8 mouse cellular contexts compared by ENCODE assay signal in genomic region chr8:120308131-120308530, GRCm38 (mm10).
DNase-seq lines count a peak whose midpoint lies in the region; ATAC-seq lines count a peak whose summit lies in the region.

No protein-coding gene starts in this region.

- peak overlapping the region; percentile 21; the same call in 1 of the 2 replicates for H3K27ac ChIP-seq in neural tube, embryonic 11.5 days (ENCODE audit: low read depth, low read length)
- H3K27ac ChIP-seq in midbrain, embryonic 12.5 days (replicated peaks) = peak overlapping the region; percentile 85

- H3K36me3 ChIP-seq in neural tube, embryonic 11.5 days (ENCODE audit: control insufficient read depth, insufficient read depth, low read length) = no peaks in the 10 kb centered on the region
- H3K36me3 ChIP-seq in midbrain, embryonic 12.5 days = no peaks in the 10 kb centered on the region

- H3K4me1 ChIP-seq in neural tube, embryonic 11.5 days (ENCODE audit: control insufficient read depth, insufficient read depth, low read length) = peaks cover 44% of the 10 kb centered on the region
- H3K4me1 ChIP-seq in midbrain, embryonic 12.5 days = peaks cover 81% of the 10 kb centered on the region

- 33% methylated on average over 8 of the region's 8 CpGs for WGBS in neural tube, embryonic 11.5 days
- WGBS in midbrain, embryonic 12.5 days = 30% methylated on average over 8 of the region's 8 CpGs

- no peak overlapping the region for H3K4me3 ChIP-seq in neural tube, embryonic 11.5 days (ENCODE audit: low read depth, low read length)
- H3K4me3 ChIP-seq in midbrain, embryonic 12.5 days = no peak overlapping the region

- H3K27me3 ChIP-seq in neural tube, embryonic 11.5 days (ENCODE audit: control insufficient read depth, insufficient read depth, low read length) = no peaks in the 10 kb centered on the region
- peaks cover 77% of the 10 kb centered on the region for H3K27me3 ChIP-seq in midbrain, embryonic 12.5 days

- H3K9ac ChIP-seq in neural tube, embryonic 11.5 days (ENCODE audit: low read length) = no peak overlapping the region
- H3K9ac ChIP-seq in midbrain, embryonic 12.5 days (replicated peaks) = no peak overlapping the region

- H3K4me2 ChIP-seq in neural tube, embryonic 11.5 days (ENCODE audit: low read depth) = no peak overlapping the region
- H3K4me2 ChIP-seq in midbrain, embryonic 12.5 days (replicated peaks) = no peak overlapping the region

- ATAC-seq in cerebellum, adult (ENCODE audit: insufficient number of reproducible peaks, low FRiP score, low TSS enrichment) = peak; percentile 6; the same call in 1 of the 2 replicates
- ATAC-seq in neural tube, embryonic 11.5 days (ENCODE audit: insufficient read depth, low FRiP score, low TSS enrichment) = no peak
- ATAC-seq in midbrain, embryonic 12.5 days (ENCODE audit: low FRiP score, low read depth) = no peak

- DNase-seq in cerebellum, adult 11 months = no peak
- DNase-seq in neural tube, embryonic 11.5 days (ENCODE audit: low spot score) = no peak
- no peak for DNase-seq in neural tube, embryonic 10.5 days (ENCODE audit: extremely low spot score, low spot score)
- no peak for DNase-seq in layer of hippocampus, adult 18-20 months (ENCODE audit: low spot score in 2 of 2)
- no peak for DNase-seq in yolk sac, embryonic 10.5 days (ENCODE audit: low spot score)
- DNase-seq in urinary bladder, adult 2 months (ENCODE audit: low spot score) = no peak

- no peaks in the 10 kb centered on the region for H3K9me3 ChIP-seq in neural tube, embryonic 11.5 days (ENCODE audit: control insufficient read depth, low read length)
- H3K9me3 ChIP-seq in midbrain, embryonic 12.5 days = no peaks in the 10 kb centered on the region
